Mouse (Mus musculus): ENCODE results near the gene Scn3a. TPM values are rescaled to one million over a fixed set of nuclear protein-coding genes. Genes with fewer than 3 reads are reported as not detected.

Scn3a gene
- polyA plus RNA-seq, 1 experiment = not detected

DNA sequence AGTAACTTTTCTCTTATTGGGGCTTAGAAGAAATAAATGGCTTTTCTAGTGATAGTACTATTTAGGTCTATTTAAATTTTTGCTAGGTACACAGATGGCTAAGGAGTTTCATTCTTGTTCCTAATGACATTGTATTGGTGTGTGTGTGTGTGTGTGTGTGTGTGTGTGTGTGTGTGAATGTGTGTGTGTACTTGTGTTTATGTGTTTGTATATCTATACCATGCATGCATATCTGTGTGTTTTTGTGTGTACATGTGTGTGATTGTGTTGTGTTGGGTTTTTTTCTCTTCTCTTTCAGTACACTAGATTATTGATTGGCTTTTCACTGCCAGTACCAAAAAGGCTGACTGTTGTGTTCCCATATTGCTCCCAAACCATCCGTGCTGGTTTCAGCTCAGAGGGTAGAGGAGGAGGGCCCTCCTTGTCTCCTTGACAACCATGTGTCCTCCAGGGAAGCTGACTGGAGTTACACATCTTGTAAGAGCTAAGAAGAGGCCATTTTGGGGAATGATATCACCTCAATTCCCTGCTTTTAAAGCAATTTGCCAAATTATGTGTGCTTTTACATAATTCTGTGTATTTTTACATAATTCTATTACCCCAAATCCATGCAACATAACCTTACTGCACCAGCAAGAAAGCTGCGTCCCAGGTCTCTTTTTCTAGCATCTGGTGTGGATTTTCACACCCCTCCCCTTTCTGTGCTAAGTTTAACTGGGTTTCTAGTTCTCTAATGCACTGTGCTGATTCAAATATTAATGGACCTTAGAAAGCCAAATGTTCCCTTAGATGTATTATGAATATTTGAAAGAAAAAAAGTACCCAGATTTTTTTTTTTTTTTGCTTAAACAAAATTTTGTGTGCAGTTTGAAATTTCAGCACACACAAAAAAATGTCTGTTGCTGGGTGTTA lies 116.7 kb downstream of the Scn3a start:
- H3K79me3 ChIP-seq (ENCODE audit: low read depth) = no peaks in the 10 kb centered on the region
- no peaks in the 10 kb centered on the region for H3K79me2 ChIP-seq (ENCODE audit: control insufficient read depth, insufficient read depth)
- no peak overlapping the region for H3K4me3 ChIP-seq (ENCODE audit: insufficient read depth, poor library complexity, severe bottlenecking)
- H3K27me3 ChIP-seq (ENCODE audit: control insufficient read depth, insufficient read depth, insufficient read length) = no peaks in the 10 kb centered on the region
- TF ChIP-seq MYOG (IDR thresholded peaks at IDR 0.05; ENCODE audit: control insufficient read depth, extremely low read depth, insufficient read length) = no peak
- TF ChIP-seq MAX (IDR thresholded peaks at IDR 0.05) = no peak
- TF ChIP-seq MYOD1 (IDR thresholded peaks at IDR 0.05; ENCODE audit: control insufficient read depth, insufficient read length, low read depth) = no peak
- no peak for TF ChIP-seq USF1 (IDR thresholded peaks at IDR 0.05; ENCODE audit: low read depth)
- no peak for TF ChIP-seq CTCF (IDR thresholded peaks at IDR 0.05; ENCODE audit: control insufficient read depth, insufficient read depth, insufficient read length)
- no peak for TF ChIP-seq FOSL1 (IDR thresholded peaks at IDR 0.05; ENCODE audit: insufficient read depth, low read length, poor library complexity, severe bottlenecking)
- no peak for TF ChIP-seq CEBPB (IDR thresholded peaks at IDR 0.05; ENCODE audit: low read depth)
- no peak overlapping the region for H3ac ChIP-seq (ENCODE audit: control insufficient read depth, insufficient read length, low read depth)
- H3K36me3 ChIP-seq (ENCODE audit: control insufficient read depth, insufficient read depth) = no peaks in the 10 kb centered on the region

DNA sequence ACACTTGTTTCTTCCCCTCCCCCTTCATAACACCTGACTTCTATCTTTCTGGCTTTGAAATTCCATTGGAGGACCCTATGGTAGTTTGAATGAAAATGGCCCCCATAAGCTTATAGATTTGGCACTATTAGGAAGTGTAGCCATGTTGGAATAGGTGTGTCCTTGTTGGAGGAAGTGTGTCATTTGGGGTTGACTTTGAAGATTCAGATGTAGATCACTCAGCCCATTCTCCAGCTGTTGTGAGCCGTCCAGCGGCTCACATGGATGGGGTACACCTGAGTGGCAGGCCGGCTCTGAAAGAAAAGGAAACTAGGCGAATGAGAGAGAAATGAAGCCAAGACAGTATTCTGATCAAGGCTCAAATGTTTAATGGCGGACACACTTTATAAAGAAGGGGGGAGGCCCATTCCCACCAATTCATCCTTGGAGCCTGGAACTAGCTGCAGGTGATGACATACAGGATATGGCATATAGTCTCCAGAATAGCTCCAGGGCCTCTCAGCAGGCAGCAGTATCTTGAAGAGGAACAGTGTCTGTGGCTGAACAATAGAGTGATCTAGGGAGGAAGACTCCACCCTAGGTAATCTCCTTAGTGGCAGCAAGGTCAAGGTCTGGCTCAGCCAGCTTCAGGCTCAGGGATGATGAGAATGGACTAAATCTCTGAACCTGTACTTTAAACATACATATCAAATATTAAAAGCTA lies 118.2 kb downstream of the Scn3a start:
- Histone ChIP-seq H3K36me3 (ENCODE audit: control insufficient read depth, insufficient read depth) (no peaks in the 10 kb centered on the region), H3K79me3 (ENCODE audit: low read depth) (no peaks in the 10 kb centered on the region), H3ac (ENCODE audit: control insufficient read depth, insufficient read length, low read depth) (no peak overlapping the region), H3K4me3 (ENCODE audit: insufficient read depth, poor library complexity, severe bottlenecking) (no peak overlapping the region), H3K79me2 (ENCODE audit: control insufficient read depth, insufficient read depth) (no peaks in the 10 kb centered on the region), H3K27me3 (ENCODE audit: control insufficient read depth, insufficient read depth, insufficient read length) (no peaks in the 10 kb centered on the region)
- TF ChIP-seq MYOD1 (IDR thresholded peaks at IDR 0.05; ENCODE audit: control insufficient read depth, insufficient read length, low read depth) = no peak
- TF ChIP-seq CTCF (IDR thresholded peaks at IDR 0.05; ENCODE audit: control insufficient read depth, insufficient read depth, insufficient read length) = no peak
- TF ChIP-seq USF1 (IDR thresholded peaks at IDR 0.05; ENCODE audit: low read depth) = no peak
- TF ChIP-seq CEBPB (IDR thresholded peaks at IDR 0.05; ENCODE audit: low read depth) = no peak
- no peak for TF ChIP-seq FOSL1 (IDR thresholded peaks at IDR 0.05; ENCODE audit: insufficient read depth, low read length, poor library complexity, severe bottlenecking)
- no peak for TF ChIP-seq MYOG (IDR thresholded peaks at IDR 0.05; ENCODE audit: control insufficient read depth, extremely low read depth, insufficient read length)
- TF ChIP-seq MAX (IDR thresholded peaks at IDR 0.05) = no peak

DNA sequence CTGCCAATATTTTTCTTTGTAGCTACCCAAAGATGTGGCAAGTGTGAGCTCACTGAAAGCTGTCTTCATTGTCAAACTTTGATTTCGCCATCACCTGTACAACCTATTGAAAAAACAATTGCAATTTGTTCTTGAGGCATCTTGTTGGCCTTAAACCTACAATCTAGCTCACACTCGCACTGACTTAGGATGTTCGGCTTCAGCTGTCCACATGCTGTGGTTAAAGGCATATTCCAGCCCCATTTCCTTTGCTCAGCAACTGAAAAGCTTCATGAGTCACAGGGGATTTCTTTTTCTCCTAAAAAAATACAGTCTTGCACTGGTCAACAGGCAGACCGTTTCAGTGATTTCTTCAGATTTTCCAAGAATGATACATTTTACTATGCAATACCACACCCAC lies 124.3 kb downstream of the Scn3a start:
- no peak overlapping the region for H3ac ChIP-seq (ENCODE audit: control insufficient read depth, insufficient read length, low read depth)
- H3K27me3 ChIP-seq (ENCODE audit: control insufficient read depth, insufficient read depth, insufficient read length) = no peaks in the 10 kb centered on the region
- H3K79me2 ChIP-seq (ENCODE audit: control insufficient read depth, insufficient read depth) = no peaks in the 10 kb centered on the region
- H3K4me3 ChIP-seq (ENCODE audit: insufficient read depth, poor library complexity, severe bottlenecking) = no peak overlapping the region
- no peaks in the 10 kb centered on the region for H3K79me3 ChIP-seq (ENCODE audit: low read depth)
- H3K36me3 ChIP-seq (ENCODE audit: control insufficient read depth, insufficient read depth) = no peaks in the 10 kb centered on the region
- TF ChIP-seq FOSL1 (IDR thresholded peaks at IDR 0.05; ENCODE audit: insufficient read depth, low read length, poor library complexity, severe bottlenecking) (no peak), USF1 (IDR thresholded peaks at IDR 0.05; ENCODE audit: low read depth) (no peak), CEBPB (IDR thresholded peaks at IDR 0.05; ENCODE audit: low read depth) (no peak), MYOG (IDR thresholded peaks at IDR 0.05; ENCODE audit: control insufficient read depth, extremely low read depth, insufficient read length) (no peak), CTCF (IDR thresholded peaks at IDR 0.05; ENCODE audit: control insufficient read depth, insufficient read depth, insufficient read length) (no peak), MYOD1 (IDR thresholded peaks at IDR 0.05; ENCODE audit: control insufficient read depth, insufficient read length, low read depth) (no peak)

DNA sequence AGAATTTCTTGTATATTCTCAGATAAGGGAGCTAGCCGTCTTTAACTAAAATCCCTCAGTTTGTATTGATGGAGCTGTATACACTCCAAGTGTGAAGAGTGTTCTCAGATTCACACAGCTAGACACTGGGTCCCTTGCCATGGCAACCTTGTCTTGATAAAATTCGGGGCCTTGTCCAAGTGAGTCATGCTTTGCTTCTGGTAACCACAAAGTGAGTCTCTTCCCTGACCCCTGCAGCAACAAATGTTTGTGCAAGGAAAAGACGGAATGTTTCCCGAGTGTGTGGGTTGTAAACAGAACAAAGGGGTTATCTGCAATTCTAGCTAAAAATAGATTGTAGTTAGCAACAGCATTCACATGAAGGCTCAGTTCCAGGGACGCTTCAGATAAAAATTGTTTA lies 125.9 kb downstream of the Scn3a start:
- H3K79me2 ChIP-seq (ENCODE audit: control insufficient read depth, insufficient read depth) = no peaks in the 10 kb centered on the region
- H3ac ChIP-seq (ENCODE audit: control insufficient read depth, insufficient read length, low read depth) = no peak overlapping the region
- no peaks in the 10 kb centered on the region for H3K36me3 ChIP-seq (ENCODE audit: control insufficient read depth, insufficient read depth)
- no peaks in the 10 kb centered on the region for H3K27me3 ChIP-seq (ENCODE audit: control insufficient read depth, insufficient read depth, insufficient read length)
- TF ChIP-seq USF1 (IDR thresholded peaks at IDR 0.05; ENCODE audit: low read depth) (no peak), MYOG (IDR thresholded peaks at IDR 0.05; ENCODE audit: control insufficient read depth, extremely low read depth, insufficient read length) (no peak), FOSL1 (IDR thresholded peaks at IDR 0.05; ENCODE audit: insufficient read depth, low read length, poor library complexity, severe bottlenecking) (no peak), MYOD1 (IDR thresholded peaks at IDR 0.05; ENCODE audit: control insufficient read depth, insufficient read length, low read depth) (peak; percentile 18), CEBPB (IDR thresholded peaks at IDR 0.05; ENCODE audit: low read depth) (no peak)
- no peaks in the 10 kb centered on the region for H3K79me3 ChIP-seq (ENCODE audit: low read depth)
- H3K4me3 ChIP-seq (ENCODE audit: insufficient read depth, poor library complexity, severe bottlenecking) = no peak overlapping the region

DNA sequence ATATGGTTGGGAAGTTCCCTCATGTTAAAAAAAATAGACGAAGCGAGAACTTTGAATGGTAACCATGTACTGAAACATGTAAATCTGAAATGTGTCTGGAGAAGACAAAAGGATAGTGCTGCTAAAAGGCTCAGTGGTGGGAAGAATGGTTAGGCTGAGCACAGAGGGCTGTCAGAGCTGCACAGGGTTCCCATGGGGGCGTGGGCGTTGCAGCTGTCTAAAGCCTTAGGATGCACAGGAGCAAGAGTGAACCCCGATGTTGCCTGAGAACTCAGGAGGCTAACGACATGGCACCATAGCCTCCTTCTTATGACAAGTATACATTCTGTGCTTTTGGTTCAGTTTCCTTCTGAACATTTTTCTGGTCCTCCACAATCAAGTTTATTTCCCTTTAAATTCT lies 126.3 kb downstream of the Scn3a start:
- H3K79me2 ChIP-seq (ENCODE audit: control insufficient read depth, insufficient read depth) = no peaks in the 10 kb centered on the region
- no peaks in the 10 kb centered on the region for H3K27me3 ChIP-seq (ENCODE audit: control insufficient read depth, insufficient read depth, insufficient read length)
- H3K36me3 ChIP-seq (ENCODE audit: control insufficient read depth, insufficient read depth) = no peaks in the 10 kb centered on the region
- TF ChIP-seq MYOD1 (IDR thresholded peaks at IDR 0.05; ENCODE audit: control insufficient read depth, insufficient read length, low read depth) (peak; percentile 81), CEBPB (IDR thresholded peaks at IDR 0.05; ENCODE audit: low read depth) (no peak), MAX (IDR thresholded peaks at IDR 0.05) (no peak)
- no peak overlapping the region for H3K4me3 ChIP-seq (ENCODE audit: insufficient read depth, poor library complexity, severe bottlenecking)
- H3K79me3 ChIP-seq (ENCODE audit: low read depth) = no peaks in the 10 kb centered on the region
- no peak overlapping the region for H3ac ChIP-seq (ENCODE audit: control insufficient read depth, insufficient read length, low read depth)

Measured in C2C12 (cell line).